Mouse (Mus musculus) bone marrow macrophage, adult 2 months (primary cell): Measurements from ENCODE around the gene Prickle2.

ENCODE experiments used
- CTCF ChIP-seq: IDR thresholded peaks from 2 replicates; pipeline ENCODE4 v1.5.1; 2012; ENCODE audit warnings: low read depth, mild to moderate bottlenecking, low read length, moderate library complexity
- POLR2A ChIP-seq: IDR thresholded peaks from 2 replicates; pipeline ENCODE4 v1.6.1; 2012; ENCODE audit warnings: mild to moderate bottlenecking, low read depth, low read length, borderline replicate concordance

DNA sequence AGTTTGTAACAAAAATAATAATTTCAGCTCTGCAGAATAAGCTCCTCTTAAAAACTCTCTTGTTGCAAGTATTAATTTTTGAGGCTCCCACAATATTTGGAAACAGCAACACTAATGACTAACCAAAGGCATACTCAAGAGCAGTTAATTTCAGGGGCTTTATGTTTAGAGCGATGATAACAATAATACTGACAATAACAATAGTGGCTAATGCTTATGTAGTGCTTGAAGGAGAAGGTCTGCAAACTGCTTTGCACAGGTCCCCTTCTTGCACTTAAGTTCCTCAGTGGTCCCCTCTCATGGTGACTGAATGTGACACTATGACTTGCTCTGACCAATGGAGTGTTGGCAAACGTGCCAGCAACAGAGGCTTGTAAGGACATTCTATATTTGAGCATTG, 160.8 kb downstream of the Prickle2 start:
- TF ChIP-seq POLR2A (no peak), CTCF (no peak)
